Mouse (Mus musculus): ENCODE measurements around the gene Tmc5. TPM values are rescaled to one million over a fixed set of nuclear protein-coding genes. Genes with fewer than 3 reads are reported as not detected.

Gene Tmc5
- total RNA-seq, 2 experiments from 2014 or later, result 0.29 to 0.32 TPM

DNA sequence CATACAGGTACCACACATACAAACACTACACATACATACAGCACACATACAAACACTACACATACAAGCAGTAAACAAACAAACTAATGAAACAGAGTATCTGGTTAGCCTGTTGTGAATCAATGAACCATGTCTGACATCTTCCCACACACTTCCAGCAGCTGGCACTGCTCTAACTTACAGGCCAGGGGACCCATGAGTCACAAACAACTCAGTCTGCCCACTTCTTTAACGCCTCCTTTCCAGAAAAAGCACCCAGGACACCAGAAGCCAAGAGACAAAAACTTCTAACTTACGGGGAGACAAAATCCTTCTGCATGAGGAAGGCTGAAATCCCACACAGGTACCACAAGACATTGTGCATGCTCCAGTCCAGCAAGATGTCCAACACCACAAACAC is 94.2 kb downstream of the Tmc5 start:
- DNase-seq (ENCODE audit: low spot score in 2 of 2), result no peak

DNA sequence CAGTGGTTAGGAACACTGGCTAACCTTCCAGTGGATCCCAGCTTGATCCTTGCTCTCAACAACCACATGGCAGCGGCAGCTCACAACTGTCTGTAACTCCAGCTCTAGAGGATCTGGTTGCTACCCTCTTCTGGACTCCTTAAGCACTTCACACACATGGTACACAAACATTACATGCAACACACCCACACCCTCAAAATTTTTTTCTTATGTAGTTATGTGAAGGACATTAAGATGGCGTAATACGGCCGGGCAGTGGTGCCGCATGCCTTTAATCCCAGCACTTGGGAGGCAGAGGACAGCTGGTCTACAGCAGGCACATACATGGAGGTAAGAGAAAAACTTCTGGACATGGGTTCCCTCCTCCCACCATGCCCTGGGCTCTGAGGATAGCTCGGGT is 99.0 kb downstream of the Tmc5 start:
- no peak for DNase-seq (ENCODE audit: low spot score in 2 of 2)

DNA sequence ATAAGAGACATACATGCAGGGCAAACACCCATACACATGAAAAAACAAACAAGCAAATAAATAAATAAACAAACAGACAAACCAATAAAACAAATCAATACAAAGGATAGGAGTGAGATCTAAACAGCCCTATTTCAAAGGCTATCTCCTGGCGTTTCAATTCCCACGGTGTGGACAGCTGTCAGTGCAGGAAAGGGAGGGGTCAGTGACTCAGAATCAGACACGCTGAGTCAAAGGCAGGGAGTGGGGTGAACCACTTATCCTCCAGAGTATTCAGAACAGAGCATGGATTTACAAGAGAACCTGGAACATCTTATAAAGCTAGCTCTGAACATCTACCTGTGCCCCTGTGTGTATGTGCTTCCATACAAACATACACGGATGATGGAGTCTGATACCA is 100.1 kb downstream of the Tmc5 start:
- no peak for DNase-seq (ENCODE audit: low spot score in 2 of 2)

DNA sequence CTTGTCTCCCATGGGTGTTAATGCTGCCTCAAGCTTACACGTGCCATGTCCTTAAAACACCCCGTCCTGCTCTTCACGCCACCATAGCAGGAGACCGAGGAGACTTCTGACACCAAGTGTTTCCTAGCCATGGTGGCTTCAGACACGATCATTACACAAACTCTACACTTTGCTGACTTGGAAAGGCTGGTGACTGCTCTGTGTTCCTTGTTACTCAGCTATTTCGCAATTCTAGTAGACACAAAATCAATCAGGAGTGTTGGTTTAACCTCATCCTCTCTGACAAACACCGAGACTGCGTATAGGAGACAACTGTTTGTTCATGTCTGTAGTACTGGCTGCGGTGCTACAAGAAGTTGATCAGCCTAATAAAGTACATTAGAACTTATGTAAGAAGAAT is 101.8 kb downstream of the Tmc5 start:
- DNase-seq (ENCODE audit: low spot score in 2 of 2), result no peak

DNA sequence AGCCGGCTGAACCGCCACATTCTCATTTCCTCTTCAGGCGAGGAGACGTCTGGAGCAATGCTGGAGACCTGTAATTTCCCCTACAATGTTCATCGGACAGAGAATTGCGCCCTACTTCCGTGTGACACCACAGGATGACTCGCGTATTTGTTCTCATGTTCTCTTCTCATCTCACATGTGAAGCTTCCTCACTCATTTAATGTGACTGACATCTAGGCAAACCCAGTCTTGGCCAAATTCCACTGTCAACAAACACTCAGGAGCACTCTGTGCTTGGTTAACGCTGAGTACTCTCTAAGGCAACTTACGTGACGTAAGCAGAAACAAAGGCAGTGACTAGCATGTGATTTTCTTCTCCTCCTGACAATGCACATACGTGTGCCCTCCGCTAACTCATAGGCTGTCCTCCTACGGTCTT is 106.1 kb downstream of the Tmc5 start:
- DNase-seq (ENCODE audit: low spot score in 2 of 2), result no peak

DNA sequence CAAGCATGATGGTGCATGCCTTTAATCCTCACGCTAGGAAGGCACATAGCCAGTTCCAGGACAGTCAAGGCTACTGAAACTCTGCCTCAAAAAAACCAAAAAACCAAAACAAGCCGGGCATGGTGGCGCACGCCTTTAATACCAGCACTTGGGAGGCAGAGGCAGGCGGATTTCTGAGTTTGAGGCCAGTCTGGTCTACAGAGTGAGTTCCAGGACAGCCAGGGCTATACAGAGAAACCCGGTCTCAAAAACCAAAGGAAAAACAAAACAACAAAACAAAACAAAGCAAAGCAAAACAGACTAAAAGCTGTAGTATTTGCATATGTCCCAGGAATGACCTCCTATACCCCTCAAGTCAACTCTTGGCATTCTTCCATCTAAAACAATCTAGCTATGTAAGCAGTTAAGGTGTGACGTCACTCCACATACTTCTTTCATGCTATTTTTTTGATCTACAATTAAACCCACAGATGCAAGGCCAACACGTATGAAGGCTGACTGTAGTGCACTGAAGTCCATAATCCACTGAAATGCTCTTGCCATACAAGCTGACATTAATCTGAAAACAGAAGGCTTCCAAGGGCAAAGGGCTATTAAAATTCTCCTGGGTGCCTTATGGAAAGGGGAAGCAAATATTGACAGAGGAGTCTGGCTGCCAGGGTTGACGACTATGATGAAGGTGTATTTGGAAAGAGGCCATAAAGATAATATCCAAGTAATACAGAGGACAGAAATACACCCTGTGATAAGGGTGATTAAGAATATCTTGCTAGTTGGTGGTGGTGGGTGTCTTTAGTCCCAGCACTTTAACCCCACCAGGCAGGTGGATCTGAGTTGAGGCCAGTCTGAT is 107.1 kb downstream of the Tmc5 start:
- DNase-seq (ENCODE audit: low spot score in 2 of 2), result no peak

DNA sequence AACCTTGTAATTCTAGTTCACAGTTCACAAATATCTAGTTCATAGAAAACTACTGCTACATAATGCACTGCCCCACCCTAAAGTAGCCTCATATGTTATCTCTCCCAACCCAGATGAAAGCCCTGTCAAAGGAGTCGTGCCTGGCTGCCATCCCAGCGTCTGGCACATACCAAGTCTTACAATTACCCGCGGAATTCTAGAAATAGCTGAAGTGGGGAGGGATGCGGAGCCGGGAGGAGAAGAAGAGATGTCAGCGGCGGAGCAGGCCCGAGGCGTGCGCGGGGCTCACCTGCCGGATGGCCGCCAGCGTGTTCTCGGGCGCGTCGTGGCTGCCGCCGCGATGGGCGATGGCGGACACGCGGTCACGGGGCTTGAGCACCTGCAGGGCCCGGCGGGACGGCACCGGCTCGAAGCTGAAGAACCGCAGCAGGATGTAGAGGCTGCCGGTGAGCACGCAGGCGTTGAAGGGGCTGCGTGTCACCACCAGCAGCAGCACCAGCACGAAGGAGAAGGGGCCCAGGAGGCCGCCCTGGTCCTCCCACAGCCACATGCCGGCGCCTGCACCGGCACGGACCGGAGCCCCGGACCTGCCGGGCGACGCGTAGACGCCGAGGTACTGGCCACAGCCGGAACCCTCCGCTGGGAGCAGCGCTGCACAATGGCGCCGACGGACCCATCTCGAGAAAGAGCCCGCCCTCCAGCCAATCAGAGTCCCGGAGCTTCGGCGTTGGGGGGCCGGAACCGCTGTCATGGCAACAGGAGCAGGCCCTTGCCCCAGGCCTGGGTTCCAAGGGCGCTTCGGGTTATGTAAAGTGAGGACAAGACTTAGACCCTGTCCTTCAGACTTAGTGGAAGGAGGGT is 108.2 kb downstream of the Tmc5 start, which contains the start of gene Gde1:
Gene Gde1 (minus strand): TSS at position 678 of the 861 bp plus-strand sequence.
- DNase-seq (ENCODE audit: low spot score in 2 of 2), result peak; percentile 91 to 93

DNA sequence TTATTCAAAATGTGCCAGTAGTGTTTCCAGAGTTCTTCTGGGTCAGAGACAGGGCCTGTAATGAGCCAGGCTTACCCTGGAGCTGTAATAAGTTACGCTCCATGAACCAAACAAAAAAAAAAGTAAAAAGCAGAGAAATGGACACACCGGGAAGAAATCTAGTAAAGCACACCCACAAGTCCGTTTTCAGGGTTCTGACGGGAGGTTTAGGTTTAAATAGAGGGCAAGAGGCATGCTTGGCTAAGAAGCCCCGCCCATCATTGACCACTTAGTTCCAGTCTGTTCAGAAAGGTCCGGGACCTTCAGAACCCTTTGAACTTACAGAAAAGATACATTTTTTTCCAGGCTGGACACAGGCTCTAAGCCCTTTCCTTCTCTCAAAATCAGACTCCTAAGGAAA is 109.0 kb downstream of the Tmc5 start:
- no peak for DNase-seq (ENCODE audit: low spot score in 2 of 2)

DNA sequence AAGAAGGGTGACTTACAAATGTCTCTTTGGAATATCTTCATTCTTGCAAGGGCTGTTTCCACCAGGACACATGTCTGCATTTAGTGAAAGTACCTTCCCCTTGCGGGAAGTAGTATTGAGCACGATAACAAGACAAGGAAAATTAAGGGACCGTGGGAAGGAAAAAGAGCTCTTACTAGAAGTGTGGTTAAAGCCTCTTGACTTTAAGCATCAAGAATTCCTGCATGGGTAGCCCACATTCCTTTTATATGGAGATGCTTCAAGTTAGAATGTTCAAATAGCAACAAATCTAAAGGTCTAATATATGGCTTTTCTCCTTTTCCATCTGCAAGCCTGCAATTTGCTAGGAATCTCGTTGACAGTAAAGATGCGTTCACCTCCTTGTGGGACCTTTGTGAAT is 109.4 kb downstream of the Tmc5 start:
- no peak for DNase-seq (ENCODE audit: low spot score in 2 of 2)

DNA sequence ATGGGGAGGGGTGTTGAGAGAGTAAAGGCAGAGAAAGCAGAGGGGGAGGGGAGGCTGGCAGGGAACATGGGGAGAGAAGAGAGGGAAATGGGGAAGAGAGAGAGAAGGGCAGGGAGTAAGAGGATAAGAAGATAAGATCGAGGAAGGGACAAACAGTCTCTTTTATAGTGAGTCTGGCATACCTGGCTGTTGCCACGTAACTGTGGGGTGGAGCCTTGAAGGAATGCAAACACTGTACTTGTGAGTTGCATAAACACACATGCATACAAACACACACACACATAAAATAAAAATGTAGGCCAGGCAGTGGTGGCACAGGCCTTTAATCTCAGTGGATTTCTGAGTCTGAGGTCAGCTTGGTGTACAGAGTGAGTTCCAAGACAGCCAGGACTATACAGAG is 110.1 kb downstream of the Tmc5 start:
- no peak for DNase-seq (ENCODE audit: low spot score in 2 of 2)

DNA sequence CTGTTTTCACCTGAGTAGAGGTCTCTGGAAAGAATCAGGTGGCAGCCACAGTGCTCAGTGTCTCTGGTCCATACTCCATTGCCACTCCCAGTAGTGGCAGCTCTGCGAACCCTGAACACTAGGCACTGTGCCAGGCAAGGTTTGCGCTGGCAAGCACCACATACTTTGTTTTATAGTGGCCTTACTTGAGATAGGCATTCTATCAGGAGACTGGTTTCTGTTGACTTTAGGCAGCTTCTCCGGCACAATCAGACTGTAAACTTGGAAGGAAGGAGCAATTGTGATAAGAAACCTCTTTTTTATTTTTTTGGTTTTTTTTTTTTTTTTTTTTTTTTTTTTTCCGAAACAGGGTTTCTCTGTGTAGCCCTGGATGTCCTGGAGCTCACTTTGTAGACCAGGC is 110.9 kb downstream of the Tmc5 start:
- no peak for DNase-seq (ENCODE audit: low spot score in 2 of 2)

DNA sequence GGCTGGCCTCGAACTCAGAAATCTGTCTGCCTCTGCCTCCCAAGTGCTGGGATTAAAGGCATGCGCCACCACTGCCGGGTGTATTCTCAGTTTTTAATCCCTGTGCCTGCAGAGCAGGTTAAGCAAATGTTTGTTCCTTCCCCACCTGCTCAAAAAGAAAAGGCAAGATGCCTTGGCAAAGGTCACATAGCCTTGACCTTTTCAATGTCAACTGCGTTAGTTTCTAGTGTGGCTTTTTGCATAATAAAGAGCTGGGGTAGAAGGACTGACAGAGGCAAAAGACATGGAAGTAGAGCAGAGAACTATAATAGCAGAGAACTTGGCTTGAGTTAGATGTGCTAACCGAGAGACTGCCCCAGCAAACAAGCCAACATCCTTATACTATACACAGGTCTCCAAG is 113.7 kb downstream of the Tmc5 start:
- no peak for DNase-seq (ENCODE audit: low spot score in 2 of 2)

DNA sequence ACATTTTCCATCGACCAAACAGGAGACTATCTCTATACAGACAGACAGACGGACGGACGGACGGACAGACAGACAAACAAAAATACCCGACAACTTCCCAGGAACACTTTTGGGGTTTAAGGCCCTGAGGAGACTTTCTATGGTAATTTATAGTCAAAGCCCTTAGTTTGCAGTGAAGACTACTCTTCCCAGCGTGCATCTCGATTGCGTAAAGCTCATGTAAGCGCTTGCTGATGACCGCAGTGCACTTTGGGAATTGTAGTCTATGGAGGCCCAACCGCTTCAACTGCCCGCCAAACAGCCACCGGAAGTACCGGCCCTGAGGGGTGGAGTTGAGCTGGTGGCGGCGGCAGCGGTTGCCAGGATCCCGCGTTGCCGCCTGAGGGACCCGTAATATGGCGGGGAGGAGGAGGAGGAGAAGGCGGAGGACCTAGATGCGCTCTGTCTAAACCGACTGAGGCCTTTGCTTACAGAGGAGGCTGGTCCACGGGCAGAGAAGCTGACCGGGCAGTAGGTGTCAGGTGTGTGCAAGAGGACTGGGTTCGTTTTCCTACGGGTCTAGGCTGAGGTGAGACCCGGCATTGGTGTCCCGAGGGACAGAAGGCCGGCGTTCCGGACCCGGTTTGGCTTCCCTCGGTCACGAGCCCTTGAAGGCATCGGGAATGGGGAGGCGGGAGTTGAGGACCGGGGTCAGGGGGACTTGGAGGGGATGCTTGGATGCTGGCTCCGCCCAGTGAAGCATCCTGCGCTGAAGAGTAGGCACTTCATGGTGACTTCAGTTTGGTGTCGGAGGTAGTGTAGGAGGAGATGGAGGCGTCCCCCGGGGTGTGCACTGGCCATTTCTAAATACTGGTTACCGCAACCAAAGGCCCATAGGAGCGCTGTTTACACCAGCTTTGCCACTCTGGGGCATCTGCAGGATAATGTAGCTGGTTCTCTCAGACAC is 115.4 kb downstream of the Tmc5 start, which contains the start of gene Ccp110:
Gene Ccp110 (plus strand): TSS at position 325 of the 946 bp plus-strand sequence.
- peak; percentile 84 to 92 for DNase-seq (ENCODE audit: low spot score in 2 of 2)

DNA sequence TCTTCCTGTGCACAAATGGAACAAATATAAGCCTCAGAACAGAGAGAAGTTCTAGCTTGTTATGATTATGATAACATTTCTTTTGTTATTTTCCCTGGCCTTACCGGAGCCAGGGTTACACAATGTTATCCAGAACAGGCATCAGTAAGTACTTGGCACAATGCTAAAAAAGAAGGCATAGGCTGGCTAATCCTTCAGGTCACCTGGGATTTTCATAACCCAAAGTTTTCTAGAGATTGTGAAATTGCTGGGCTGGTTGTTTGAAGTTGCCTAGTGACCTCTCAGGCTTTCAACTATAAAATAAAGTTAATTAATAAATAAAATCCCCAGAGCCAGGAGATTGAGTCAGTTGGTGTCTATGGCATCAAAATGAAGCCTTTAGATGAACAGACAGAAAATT is 117.8 kb downstream of the Tmc5 start:
- DNase-seq (ENCODE audit: low spot score in 2 of 2), result no peak

DNA sequence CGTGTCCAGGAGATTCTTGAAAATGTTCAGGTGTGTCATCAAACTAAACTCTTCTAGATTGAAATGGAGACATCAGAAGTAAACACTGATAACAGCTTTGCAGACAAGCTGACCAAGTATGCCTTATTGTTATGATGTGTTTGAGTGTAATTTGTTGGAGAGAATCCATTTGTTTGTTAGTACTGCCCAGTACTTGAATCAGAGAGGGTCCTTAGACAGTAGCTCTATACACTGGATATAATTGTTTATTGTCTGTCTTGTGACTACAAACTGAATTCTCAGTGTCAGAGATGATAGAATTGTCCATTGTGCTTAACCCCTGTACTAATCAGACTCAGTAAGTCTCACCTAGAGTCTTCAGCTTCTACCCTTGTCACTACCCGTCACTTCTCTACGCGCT is 121.0 kb downstream of the Tmc5 start:
- no peak for DNase-seq (ENCODE audit: low spot score in 2 of 2)

DNA sequence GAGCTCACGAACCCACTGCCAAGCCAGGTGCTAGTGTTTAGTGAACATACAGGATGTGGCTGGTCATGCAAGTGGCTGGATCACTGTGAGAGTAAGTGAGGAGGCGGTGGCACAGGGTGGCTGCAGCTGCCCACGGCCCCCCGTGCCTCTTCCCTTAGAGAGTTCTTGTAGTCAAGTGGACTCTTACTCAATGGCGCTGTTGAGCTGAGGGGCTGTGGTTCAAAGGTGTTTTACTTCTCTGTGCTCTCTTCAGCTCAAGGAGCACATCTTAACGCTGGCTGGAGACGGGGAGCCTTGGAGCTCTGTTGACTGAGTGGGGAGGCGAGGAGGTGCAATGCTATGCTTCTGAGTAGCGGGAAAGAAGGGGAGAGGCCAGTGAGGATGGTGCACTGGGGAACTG is 126.8 kb downstream of the Tmc5 start:
- no peak for DNase-seq (ENCODE audit: low spot score in 2 of 2)

Other genes starting within 250 kb of the Tmc5 start
- 10 to 100 TPM; 45.9 to 49.3 TPM for gene Syt17, start 149.1 kb upstream of the Tmc5 start, total RNA-seq (2021)
- gene Itpripl2, start 105.3 kb upstream of the Tmc5 start, total RNA-seq (2021), result 1 to 10 TPM; 4.0 TPM
- gene Coq7, start 63.9 kb upstream of the Tmc5 start, total RNA-seq (2021), result 10 to 100 TPM; 37.3 to 39.2 TPM
- gene Tmc7, start 12.6 kb upstream of the Tmc5 start, total RNA-seq (2021), result 10 to 100 TPM; 18.6 to 19.4 TPM
- gene Gde1, start 108.5 kb downstream of the Tmc5 start, total RNA-seq (2021), result 100 to 1,000 TPM; 201 to 207 TPM
- gene Ccp110, start 115.3 kb downstream of the Tmc5 start, total RNA-seq (2021), result 10 to 100 TPM; 31.5 to 34.1 TPM
- 10 to 100 TPM; 71.1 to 77.8 TPM for gene Vps35l, start 142.9 kb downstream of the Tmc5 start, total RNA-seq (2021)

Measured in layer of hippocampus, postnatal 10 days (tissue).